Mouse (Mus musculus) layer of hippocampus, adult 9-11 months (tissue): ENCODE data around the gene Pcnx2.

Experiments used
- DNase-seq: peaks from one replicate; pipeline ENCODE4 v3.0.0; 2022

The Pcnx2 gene

DNA sequence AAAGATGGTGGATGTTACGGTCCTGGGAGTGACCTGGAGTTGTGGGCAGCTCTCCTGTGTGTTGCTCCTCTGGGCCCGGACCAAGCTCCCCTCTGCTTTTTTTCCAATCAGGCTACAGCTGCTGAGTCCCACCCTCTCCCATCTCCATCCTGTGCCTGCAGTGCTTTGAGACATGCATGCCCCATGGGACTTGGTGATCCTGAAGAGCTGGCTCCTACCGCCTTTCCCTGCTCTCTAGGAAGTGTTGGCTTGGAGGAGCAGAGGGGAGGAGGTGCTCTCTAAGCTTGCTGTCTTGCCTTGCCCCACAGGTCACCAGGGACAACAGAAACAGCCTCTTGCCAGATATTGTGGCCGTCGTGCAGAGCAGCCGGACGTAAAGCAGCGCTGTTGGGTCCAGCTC lies 150.7 kb downstream of the Pcnx2 start:
- no peak for DNase-seq

DNA sequence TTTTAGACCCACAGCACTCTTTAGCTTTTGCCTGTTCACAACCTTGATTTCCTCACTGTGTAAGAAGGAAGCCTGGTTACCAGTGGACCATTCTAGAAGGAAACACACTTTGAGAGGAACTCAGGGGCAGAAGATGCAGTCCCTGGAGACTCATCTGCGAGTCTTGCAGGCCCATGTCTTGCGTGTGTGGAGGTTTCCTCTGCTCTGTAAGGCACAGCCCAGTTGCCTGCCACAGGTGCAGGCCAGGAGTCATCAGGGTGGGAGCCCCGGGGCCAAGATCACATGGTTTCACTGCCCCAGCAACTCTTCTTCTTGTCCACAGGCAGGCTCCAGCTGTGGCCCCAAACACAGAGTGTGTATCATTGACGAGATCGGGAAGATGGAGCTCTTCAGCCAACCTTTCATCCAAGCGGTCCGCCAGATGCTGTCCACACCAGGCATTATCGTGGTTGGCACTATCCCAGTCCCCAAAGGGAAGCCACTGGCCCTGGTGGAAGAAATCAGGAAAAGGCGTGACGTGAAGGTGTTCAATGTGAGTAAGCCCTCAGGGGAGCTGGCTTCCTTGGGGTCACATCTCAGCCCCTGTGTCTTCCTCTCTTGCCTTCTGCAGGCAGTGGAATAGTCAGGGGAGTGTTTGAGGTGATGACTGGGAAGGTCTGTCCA lies 153.1 kb downstream of the Pcnx2 start:
- DNase-seq: no peak

DNA sequence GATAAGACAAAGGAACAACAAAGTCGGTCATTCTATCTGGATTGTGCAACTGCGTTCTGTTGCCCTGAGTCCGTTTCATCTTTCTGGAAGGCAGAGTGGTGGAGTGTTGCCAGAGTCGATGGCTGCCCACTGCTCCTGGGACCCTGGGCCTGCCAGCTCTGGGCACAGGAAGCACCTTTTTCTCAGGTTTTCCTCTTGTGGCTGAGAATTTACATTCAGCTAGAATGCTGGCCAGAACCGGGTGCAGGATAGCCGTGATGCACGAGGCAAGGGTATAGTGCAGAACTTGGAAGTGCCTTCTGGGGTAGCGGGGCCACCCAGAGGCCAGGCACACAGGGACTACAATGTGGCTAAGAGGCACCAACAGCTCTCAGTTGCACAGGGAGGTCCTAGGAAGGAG lies 155.7 kb downstream of the Pcnx2 start:
- DNase-seq: no peak

DNA sequence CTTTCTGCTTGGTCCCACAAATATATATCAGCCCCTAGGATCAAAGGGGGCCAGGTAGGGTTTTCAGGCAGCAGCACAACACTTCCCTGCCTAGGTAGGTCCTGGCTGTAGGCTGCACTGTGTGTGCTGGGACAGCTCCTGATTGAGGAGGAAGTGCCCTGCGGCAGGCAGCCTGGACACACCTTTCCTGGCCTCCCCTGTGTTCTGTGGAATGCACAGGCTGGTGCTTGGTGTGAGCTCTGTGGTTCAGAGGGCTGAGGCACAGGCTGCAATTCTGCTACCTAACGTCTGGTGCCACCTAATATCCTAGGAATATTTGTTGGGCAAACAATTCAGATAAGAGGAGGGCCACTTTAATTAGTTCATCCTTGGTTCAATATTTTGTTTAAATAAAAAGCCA lies 156.3 kb downstream of the Pcnx2 start:
- DNase-seq: no peak

DNA sequence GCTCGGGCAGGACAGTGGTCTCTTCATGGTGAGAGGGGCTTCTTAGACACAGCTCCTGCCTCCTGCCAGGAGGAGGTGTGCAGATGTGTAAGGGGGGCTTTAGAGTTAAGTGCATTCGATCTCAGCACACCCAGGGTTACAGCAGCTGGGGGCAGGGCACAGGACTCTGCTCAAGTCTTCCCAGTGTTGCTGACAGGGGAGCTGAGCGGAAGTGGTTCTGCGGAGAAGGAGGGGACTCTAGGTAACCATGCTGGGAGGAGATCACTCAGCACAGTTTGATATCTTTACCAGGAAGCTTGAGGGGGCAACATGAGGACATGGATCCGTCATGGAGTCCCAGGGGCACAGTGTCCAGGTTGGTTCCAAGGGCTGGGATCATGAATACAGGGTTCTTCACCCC lies 156.7 kb downstream of the Pcnx2 start:
- no peak for DNase-seq

DNA sequence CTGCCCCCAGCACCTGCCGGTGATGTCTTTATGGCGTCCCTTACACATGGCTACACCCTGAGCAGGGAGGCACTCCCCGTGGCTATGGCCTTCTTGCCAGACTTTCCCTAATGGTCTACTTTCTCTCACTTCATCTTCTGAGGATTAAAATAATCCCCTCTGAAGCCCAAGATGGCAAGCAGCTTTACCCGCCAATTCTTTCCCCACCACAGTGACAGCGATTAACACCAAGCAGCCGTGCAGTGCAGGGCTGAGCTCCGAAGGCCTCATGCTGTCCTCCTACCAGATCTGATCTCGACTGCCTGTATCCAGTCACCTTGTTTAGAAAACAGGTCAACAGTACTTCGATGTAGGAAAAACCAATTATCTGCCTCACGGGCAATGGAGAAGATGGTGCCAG lies 157.5 kb downstream of the Pcnx2 start:
- DNase-seq: no peak

DNA sequence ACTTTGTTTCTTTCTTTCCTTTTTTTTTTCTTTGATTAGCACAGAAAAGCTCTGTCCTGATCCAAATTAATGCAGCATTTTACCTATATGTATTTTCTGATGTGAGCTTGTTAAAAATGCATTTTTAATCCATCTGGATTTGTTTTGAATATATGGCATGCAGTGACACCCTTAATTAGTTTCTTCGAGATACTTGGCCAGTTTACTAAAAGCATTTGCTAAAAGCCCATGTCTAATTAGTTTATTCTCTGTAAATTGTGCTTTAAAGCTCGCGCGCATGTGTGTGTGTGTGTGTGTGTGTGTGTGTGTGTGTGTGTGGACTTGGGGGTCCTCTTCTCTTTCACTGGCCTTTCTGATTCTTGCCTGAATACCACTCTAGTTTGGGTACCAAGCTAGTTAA lies 159.2 kb downstream of the Pcnx2 start:
- no peak for DNase-seq

DNA sequence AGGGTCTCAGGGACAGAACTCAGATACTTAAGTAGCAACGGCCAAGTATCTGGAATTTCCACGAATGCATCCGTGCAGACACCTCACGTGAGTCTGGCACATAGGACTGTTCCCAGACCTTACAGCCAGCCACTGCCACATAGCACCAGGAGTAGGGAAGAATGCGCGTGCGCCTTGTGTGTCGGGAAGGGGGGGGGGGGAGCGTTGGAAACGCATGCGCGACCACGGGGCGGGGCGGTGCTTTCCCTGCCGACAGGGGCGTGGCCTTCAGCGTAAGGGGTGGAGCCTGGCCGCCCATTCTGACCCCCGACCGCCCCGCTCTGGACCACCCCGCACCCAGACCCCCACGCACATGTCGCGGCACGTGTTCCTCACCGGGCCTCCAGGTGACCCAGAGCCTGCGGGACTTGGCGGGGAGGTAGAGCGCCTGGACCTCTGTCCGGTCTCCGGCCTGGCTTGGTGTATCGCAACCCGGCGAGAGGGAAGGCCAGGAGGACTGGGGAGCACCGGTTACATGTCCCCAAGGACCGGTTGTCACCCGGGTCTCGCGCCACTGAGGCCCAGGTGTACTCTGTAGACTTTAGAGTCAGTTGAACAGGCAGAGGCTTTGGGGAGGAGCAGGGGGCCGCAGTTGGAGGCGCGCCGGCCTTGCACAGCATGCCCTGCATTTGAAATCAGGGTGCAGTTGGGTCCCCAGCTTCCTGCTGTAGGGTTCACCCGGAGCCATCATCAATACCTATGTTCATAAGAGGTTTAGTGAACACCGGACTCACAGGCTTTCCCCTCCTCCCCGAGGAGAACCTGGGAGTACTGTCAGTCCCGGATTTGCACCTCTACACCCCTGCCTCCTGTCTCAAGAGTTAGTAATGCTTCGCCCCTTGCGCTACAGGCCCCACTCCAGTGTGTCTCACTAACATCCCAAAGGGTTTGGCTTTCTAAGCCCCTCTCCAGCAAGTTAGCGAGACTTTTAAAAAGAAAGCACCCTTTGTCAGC lies 163.9 kb downstream of the Pcnx2 start:
- peak; percentile 84 for DNase-seq

DNA sequence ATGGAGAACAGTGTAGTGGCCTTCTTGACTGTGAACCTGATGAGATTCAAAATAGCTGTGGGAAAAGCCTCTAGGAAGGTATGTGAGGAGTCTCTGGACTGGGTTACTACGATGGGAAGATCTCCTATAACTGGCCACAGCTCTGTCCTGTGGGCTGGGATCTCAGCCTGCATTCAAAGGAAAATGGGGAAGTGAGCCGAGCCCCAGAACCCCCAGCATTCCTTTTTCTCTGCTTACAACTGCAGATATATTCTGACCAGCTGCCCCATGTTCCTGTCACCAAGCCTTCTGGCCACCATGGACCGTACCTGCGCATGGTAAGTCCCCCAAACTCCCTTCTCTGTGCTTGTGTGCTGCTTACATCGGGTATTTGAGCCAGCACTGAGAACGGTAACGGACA lies 168.4 kb downstream of the Pcnx2 start, which contains the start of gene Ntpcr:
Ntpcr (plus strand) TSS at position 218 of the 400 bp plus-strand sequence.
- no peak for DNase-seq

DNA sequence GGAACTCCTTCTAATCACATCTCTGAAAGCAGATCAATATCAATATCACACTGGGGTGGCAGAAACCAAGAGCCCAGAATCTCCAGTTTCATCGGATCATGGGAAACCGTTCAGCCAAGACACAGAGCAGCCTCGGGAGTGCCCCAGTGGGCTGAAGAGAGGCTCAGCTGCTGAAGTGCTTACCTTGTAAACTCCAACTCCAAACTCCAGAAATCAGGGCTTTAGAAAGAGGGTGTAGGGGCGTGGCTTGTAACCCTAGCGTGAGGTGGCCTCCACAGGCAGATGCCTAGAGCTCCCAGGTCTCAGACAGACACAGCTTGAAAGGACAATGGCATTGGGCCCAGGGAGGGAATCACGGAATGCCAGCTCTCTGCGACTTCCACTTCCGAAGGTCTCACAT lies 170.3 kb downstream of the Pcnx2 start:
- no peak for DNase-seq

DNA sequence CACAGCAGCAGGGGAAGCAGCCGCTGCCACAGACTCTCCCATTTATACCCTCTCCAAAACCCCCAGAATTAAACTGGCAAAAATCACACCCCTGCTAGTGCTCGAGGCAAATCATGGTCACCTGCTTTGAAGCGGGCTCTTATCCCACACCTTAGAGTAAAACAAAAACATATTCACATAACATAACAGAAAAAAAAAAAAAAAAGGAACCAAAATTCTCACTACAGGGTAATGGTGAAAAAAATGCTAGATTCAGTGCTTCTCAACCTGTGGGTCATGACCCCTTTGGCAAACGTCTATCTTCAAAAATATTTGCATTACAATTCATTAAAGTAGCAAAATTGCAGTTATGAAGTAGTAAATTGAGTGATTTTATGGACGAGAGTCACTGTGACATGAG lies 171.1 kb downstream of the Pcnx2 start:
- no peak for DNase-seq

DNA sequence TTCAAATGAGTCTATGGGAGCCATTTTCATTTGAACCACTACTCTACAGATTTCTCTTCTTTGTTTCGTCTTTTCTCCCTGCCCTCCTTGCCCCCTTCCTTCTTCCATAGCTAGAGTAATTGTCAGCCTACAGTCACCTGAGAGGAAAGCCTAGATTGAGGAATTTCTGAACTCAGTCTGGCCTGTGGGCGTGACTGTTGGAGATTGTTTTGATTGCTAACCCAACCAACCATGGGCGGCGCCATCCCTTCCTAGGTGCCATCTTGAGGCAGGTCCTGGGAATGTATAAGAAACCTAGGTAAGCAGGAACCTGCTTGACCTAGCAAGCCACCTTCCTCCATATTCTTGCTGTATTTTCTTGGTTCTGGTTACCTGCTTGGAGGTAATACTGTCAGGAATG lies 172.0 kb downstream of the Pcnx2 start:
- no peak for DNase-seq

DNA sequence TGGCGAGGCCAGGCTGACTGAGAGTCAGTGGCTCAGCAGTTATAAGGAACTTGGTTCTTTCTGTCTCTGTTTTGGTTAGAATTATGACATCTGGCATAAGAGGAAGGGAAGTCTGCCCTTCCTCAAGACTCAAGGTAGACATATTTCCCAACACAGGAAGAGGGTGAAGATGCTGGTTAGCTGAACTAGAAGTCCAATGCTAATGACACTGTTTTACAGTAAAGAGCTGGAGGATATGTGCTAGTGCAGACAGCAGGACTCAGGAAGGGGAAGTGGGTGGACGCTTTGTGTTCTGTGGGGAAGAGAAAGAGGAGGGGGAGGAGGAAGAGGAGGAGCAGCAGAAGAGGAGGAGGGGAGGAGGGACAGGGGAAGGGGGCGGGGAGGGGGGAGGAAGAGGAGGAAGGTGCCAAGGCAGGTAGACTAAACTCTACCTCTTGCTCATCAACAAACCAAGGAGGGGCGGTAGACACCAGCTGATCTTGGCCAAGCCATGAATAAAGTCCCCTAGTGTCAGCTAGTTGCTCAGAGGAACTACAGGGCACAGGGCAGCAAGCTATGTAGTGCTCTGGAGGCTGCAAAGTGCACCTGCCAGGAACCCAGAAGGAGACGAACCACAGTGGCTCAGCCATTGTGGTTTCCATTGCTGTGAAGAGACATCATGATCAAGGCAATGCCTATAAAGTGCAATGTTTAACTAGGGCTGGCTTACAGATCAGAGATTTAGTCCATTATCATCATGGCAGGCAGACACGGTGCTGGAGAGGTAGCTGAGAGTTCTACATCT lies 172.9 kb downstream of the Pcnx2 start:
- DNase-seq: peak; percentile 29

DNA sequence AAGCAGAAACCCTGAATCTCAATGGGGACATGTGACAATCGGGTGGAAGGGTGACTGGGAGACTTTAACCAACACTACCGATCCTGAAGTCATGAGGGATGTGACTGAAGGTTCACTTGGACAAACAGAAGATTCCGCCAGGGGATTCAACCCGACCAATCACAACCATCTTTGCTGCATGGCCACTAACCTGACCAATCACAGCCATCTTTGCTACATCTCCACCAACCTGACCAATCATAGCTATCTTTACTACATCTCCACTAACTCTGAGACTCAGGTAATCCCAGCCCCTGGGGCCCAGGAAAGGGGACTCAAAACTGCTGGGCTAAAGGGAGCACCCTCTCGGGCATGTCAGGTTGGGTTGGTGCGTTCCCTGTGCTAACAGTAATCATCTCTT lies 174.7 kb downstream of the Pcnx2 start:
- no peak for DNase-seq

DNA sequence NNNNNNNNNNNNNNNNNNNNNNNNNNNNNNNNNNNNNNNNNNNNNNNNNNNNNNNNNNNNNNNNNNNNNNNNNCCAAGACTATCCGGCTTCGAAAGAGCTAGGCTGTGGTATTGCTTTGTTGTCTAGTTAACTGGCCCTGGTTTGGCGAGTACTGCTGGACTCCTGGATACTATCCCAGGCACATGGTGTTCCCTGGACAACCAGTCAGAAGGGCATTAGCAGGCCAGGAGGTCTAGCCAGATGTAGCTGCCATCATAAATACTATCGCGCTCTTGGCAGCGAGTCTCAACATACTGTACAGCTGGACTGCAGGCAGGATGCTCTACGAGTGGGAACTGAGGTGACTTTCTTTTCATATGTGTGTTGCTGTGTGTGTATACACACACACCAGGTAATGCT lies 175.4 kb downstream of the Pcnx2 start:
- DNase-seq: no peak

DNA sequence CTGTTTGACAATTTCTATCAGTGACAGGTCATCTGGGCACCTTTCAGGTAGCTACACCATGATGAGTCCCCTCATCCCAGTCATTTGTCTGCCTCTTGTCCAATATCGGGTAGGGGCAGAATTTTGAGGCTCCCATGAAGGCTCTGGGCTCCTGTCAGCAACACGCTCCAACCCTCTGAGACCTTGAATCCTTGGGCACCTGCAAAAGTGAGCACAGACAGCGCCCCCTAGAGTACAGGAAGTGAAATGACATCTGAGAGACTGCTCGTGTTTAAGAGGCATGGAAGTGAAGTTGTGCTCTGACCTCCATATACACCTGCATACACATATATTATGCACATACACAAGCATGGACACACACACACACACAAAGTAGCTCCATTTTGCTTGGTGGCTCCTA lies 179.2 kb downstream of the Pcnx2 start:
- no peak for DNase-seq

DNA sequence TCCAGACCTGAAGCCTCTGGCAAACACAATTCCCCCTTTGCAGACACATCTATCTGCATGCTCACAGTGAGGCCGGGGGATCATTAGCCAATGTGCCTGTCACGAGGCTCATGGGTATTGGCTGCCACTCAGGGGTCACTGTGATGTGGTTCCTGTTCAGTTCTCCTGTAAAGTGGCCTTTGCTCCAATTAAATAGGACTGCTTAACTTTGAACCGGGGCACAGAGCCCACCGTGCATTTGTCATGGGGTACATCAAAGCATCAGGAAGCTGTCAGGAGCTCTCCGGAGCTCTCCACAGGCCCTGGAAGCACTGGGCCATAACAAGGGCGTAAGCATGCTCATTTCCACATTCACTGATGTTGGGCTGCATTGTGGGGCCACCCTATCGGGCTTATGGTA lies 181.5 kb downstream of the Pcnx2 start:
- DNase-seq: no peak

DNA sequence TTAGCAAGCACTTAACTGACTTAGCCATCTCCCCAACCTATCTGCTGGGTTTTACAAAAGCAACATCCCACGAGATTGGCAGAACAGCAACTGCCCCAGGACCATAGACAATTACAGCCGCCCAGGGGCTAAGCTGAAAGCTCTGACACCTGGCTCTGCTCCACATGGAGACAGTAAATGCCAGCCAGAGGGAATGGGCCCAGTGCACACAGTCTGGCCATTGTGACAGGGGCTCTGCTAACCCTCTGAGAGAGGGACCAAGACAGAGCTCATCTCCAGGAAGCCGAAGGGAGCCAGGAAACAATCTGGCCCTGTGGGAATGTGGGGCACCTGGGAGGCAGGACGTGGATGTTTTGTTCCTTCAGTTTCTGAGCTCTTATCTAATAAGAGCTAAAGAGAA lies 181.9 kb downstream of the Pcnx2 start:
- no peak for DNase-seq

DNA sequence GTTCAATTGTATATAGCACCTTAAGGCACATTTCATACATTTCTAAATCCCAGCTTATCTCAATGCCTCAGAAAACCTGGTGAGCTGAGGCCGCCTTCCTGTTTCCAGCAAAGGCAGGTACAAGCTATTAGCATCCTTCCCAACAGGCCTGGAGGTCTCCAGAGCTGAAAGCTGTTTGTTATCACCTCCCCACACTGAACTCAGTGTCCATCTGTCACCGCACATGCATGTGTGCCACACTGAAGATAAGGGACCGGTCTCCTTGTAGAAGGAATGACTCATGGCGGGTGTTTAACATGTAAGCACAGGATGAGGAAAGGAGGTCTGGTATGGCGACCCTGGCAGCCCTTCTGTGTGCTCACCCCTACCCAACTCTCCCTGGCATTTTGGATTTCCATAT lies 186.6 kb downstream of the Pcnx2 start:
- DNase-seq: no peak

DNA sequence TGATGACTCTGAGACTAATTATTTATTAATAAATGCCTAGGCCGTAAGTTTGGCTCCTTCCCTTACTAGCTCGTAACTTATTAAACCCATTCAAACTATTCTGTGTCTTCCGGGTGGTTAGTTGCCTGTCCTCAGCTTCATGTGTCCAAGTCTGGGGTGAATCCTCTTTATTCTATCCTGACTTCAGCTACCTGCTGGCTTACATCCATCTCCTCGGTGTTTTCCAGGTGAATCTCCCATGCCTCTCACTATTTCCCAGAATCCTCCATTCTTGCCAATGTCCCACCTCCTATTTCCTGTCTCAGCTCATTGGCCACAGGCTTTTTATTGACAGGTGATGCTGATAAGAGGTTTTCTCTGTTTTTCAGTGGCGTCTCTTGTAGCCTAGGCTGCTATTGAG lies 188.9 kb downstream of the Pcnx2 start:
- DNase-seq: no peak

DNA sequence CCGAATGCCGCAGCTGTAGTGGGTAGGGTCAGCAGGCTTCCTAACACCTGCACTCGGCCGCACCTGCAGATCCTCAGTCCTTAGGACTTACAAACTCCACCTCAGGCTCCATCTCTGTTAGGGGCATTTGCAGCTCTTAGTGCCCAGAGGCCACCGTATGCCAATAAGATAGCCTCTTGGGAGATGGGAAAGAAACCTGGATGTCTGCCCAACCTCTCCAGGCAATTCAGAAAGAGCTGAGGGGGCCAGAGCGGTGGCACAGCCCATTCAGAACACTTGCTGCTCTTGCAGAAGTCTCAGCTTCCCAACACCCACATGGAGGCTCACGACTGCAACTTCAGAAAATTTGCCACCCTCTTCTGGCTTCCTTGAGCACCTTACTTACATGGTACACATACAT lies 192.3 kb downstream of the Pcnx2 start:
- no peak for DNase-seq

DNA sequence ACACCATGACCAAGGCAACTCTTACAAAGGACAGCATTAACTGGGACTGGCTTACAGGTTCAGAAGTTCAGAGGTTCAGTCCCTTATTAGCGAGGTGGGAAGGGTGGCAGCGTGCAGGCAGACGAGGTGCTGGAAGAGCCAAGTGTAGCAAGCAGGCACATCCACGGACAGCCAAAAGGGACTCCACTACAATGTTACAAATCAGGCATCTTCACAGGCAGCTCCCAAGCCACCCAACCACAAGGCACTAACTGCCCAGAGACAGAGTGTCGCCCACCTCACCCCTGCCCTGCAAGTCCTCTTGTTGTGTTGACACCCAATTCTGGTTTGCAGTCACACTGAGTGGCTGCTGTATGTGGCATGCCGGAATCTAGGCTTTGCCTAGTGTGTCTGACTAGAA lies 193.7 kb downstream of the Pcnx2 start:
- DNase-seq: no peak

DNA sequence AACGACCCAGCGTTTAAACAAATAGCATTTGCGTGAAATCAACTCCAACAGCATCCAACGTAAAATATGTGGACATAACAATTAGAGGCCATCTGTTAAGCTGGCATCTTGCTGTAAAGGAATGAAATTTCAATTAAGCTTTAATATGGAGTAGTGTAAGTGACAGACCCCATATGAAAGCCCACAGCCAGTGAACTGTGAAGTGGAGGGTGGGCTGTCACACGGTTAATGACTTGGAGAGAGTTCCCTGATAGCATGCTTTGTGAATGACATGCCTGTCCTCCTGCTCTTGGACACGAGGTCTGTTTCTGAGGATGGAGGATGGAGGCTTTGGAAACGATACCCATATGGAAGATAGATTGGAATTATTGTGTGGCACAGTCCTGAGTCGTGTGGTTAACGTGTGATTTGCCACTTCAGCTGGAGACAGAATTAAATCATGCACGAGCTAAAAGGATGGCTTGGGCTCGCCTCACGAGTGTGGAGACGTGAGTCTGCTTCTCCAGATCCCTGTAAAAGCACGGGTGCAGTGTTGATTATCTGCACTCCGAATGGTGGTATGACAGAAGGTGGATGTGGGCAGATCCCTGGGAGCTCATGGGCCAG lies 195.1 kb downstream of the Pcnx2 start:
- DNase-seq: no peak
